Comparison of ENCODE assay signal across 15 mouse cellular contexts in the genomic region with DNA sequence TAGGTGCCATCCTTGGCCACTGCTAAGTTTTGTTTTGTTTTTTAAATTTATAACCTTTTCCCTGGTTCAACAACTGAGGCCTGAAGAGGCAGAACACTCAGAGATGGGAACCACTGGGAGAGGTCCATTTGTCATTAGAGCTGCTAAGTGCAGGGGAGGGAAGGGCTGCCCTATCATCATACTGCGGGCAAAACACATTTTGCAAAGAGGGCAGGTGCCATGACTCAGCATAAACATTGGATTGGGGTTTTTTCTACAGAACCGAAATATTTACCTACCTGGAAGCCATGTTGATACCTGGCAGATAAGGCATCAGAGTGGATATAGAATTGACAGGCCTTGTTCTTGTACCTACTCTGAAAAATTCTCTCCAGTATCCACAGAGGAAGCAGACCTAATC. TPM values are rescaled to one million over a fixed set of nuclear protein-coding genes. Genes with fewer than 3 reads are reported as not detected.
DNase-seq lines count a peak whose midpoint lies in the region; ATAC-seq and TF ChIP-seq lines count a peak whose summit lies in the region.
"Had no signal": no experiment of that assay in that cellular context is flagged by ENCODE, and none has a peak within 500 bp of the region (broad histone marks: within the 10 kb centered on the region; RNA-seq: fewer than 3 reads in every experiment).

No protein-coding gene starts in this region.

- H3K9me3 ChIP-seq in heart, embryonic 12.5 days (replicated peaks), result no peaks in the 10 kb centered on the region
- H3K9me3 ChIP-seq in G1E (replicated peaks), result no peaks in the 10 kb centered on the region
- H3K9me3 ChIP-seq in liver, embryonic 11.5 days (ENCODE audit: control insufficient read depth, low read length), result no peaks in the 10 kb centered on the region
- H3K9me3 ChIP-seq: neural tube, embryonic 13.5 days had no signal

- H3K4me2 ChIP-seq in heart, embryonic 12.5 days, result no peak overlapping the region
- H3K4me2 ChIP-seq in liver, embryonic 11.5 days, result no peak overlapping the region
- H3K4me2 ChIP-seq: neural tube, embryonic 13.5 days had no signal

- no peak overlapping the region for H3K4me3 ChIP-seq in heart, embryonic 12.5 days
- no peak overlapping the region for H3K4me3 ChIP-seq in G1E (ENCODE audit: low read depth, low read length)
- no peak overlapping the region for H3K4me3 ChIP-seq in liver, embryonic 11.5 days (ENCODE audit: low read depth, low read length)
- H3K4me3 ChIP-seq: megakaryocyte, embryonic 14.5 days; neural tube, embryonic 13.5 days had no signal

- H3K9ac ChIP-seq in heart, embryonic 12.5 days, result no peak overlapping the region
- no peak overlapping the region for H3K9ac ChIP-seq in liver, embryonic 11.5 days (ENCODE audit: low read depth, low read length)
- H3K9ac ChIP-seq: neural tube, embryonic 13.5 days had no signal

- peak; percentile 66 for ATAC-seq in heart, embryonic 12.5 days (ENCODE audit: insufficient number of reproducible peaks, low FRiP score)
- peak; percentile 45 for ATAC-seq in G1E (ENCODE audit: extremely low read depth, insufficient number of reproducible peaks, low FRiP score, poor library complexity, severe bottlenecking)
- ATAC-seq in liver, embryonic 11.5 days (replicated peaks; ENCODE audit: low FRiP score), result peak; percentile 76

- intact Hi-C loops in heart, postnatal 25 days (cut with DNase I), result no loop called here
- intact Hi-C loops in left cerebral cortex, postnatal 10 days (cut with DNase I), result no loop called here

- no peak for DNase-seq in heart, postnatal 25 days (ENCODE audit: low spot score)
- no peak for DNase-seq in G1E (ENCODE audit: low spot score)
- no peak for DNase-seq in liver, embryonic 11.5 days (ENCODE audit: low spot score)
- DNase-seq in naive thymus-derived CD4-positive, alpha-beta T cell, adult 2 months (ENCODE audit: low read depth), result peak; percentile 13
- no peak for DNase-seq in left cerebral cortex, postnatal 10 days (ENCODE audit: extremely low spot score in 1 of 2, low spot score in 2 of 2)
- no peak for DNase-seq in cerebellum, postnatal 14 days
- no peak for DNase-seq in right cerebral cortex, adult 2 months (ENCODE audit: low spot score in 2 of 2)
- DNase-seq: adrenal gland, adult 2 months; cerebellum, postnatal 10 days; gastrocnemius, postnatal 14 days; kidney, adult 8-10 months; layer of hippocampus, postnatal 36 days had no signal

- no peaks in the 10 kb centered on the region for H3K36me3 ChIP-seq in heart, embryonic 12.5 days
- no peaks in the 10 kb centered on the region for H3K36me3 ChIP-seq in G1E (replicated peaks)
- H3K36me3 ChIP-seq in liver, embryonic 11.5 days (ENCODE audit: control insufficient read depth, insufficient read depth, low read length), result no peaks in the 10 kb centered on the region
- H3K36me3 ChIP-seq: neural tube, embryonic 13.5 days had no signal

- H3K27me3 ChIP-seq in heart, embryonic 12.5 days (replicated peaks), result no peaks in the 10 kb centered on the region
- no peaks in the 10 kb centered on the region for H3K27me3 ChIP-seq in G1E (ENCODE audit: insufficient read depth, low read length)
- no peaks in the 10 kb centered on the region for H3K27me3 ChIP-seq in liver, embryonic 11.5 days (replicated peaks; ENCODE audit: control insufficient read depth, insufficient read depth, low read length)
- H3K27me3 ChIP-seq: megakaryocyte, embryonic 14.5 days; neural tube, embryonic 13.5 days had no signal

- no peak for TF ChIP-seq CTCF in G1E (IDR thresholded peaks at IDR 0.05; ENCODE audit: low read depth, low read length)

- 63% methylated on average over 2 of the region's 2 CpGs for WGBS in heart, embryonic 12.5 days
- 37% methylated on average over 2 of the region's 2 CpGs for WGBS in liver, embryonic 11.5 days

- no peak overlapping the region for H3K27ac ChIP-seq in heart, embryonic 12.5 days (ENCODE audit: poor library complexity, severe bottlenecking)
- H3K27ac ChIP-seq in liver, embryonic 11.5 days (ENCODE audit: low read depth, low read length), result peak overlapping the region; percentile 54
- H3K27ac ChIP-seq: neural tube, embryonic 13.5 days had no signal

- no peaks in the 10 kb centered on the region for H3K4me1 ChIP-seq in heart, embryonic 12.5 days (replicated peaks)
- H3K4me1 ChIP-seq in G1E (ENCODE audit: insufficient read depth, low read depth, low read length), result peaks cover 46% of the 10 kb centered on the region
- H3K4me1 ChIP-seq in liver, embryonic 11.5 days (replicated peaks; ENCODE audit: control insufficient read depth, insufficient read depth, low read length), result peaks cover 25% of the 10 kb centered on the region
- H3K4me1 ChIP-seq: neural tube, embryonic 13.5 days had no signal

RNA-seq across cellular contexts. Expression of a gene that starts 45.6 kb away (rescaled TPM):
- 17.1 and 21.1 TPM in 2 replicates for polyA plus RNA-seq in heart, embryonic 12.5 days (2016; fragmentation: Nextera tagmentation; extraction: Ambion mirVana)
- total RNA-seq in heart, postnatal 25 days (2021), result 10 to 100 TPM; 44.2 to 52.5 TPM
- total RNA-seq in G1E (2014; fragmentation: Nextera tagmentation) (234 and 362 TPM in 2 replicates), G1E (2017) (132 and 150 TPM in 2 replicates)
- 25.9 and 26.9 TPM in 2 replicates for polyA plus RNA-seq in G1E (2012)
- 34.6 and 43.3 TPM in 2 replicates for polyA plus RNA-seq in liver, embryonic 11.5 days (2014; fragmentation: Nextera tagmentation; extraction: Ambion mirVana)
- total RNA-seq in left cerebral cortex, postnatal 10 days (2021), result 100 to 1,000 TPM; 163 to 164 TPM
